Comparison of ENCODE assay signal across 11 mouse cellular contexts in the genomic region with DNA sequence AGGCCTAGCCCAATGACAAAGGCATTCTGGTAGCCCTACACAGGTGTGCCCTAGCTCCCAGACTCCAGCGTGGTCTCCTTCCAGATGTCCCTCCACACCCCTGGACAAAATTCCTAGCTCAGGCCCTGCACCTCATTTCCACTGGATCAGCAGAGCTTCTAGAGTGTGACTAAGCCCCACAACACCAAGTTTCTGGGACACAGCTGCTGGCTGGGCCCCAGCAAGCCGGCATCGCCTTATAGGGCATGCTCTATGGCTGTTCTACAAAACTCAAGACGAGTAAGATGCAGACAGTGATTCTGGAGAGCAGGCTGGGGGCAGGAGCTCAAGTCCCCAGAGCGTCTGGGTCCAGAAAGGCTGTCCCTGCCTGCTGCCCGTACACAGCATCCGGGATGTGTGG. TPM values are rescaled to one million over a fixed set of nuclear protein-coding genes. Genes with fewer than 3 reads are reported as not detected.
DNase-seq lines count a peak whose midpoint lies in the region; ATAC-seq lines count a peak whose summit lies in the region.
"Had no signal": no experiment of that assay in that cellular context is flagged by ENCODE, and none has a peak within 500 bp of the region (broad histone marks: within the 10 kb centered on the region; RNA-seq: fewer than 3 reads in every experiment).

No protein-coding gene starts in this region.

- H3K9me3 ChIP-seq in forebrain, embryonic 13.5 days (replicated peaks) = no peaks in the 10 kb centered on the region
- no peaks in the 10 kb centered on the region for H3K9me3 ChIP-seq in forebrain, embryonic 14.5 days (replicated peaks; ENCODE audit: control insufficient read depth, low read length)
- no peaks in the 10 kb centered on the region for H3K9me3 ChIP-seq in hindbrain, embryonic 16.5 days (ENCODE audit: control insufficient read depth, low read length)
- H3K9me3 ChIP-seq in hindbrain, embryonic 13.5 days = no peaks in the 10 kb centered on the region
- no peaks in the 10 kb centered on the region for H3K9me3 ChIP-seq in limb, embryonic 13.5 days
- H3K9me3 ChIP-seq: kidney, embryonic 15.5 days had no signal

- WGBS in forebrain, embryonic 13.5 days = 87% methylated on average over 7 of the region's 7 CpGs
- 91% methylated on average over 7 of the region's 7 CpGs for WGBS in forebrain, embryonic 14.5 days
- 74% methylated on average over 7 of the region's 7 CpGs for WGBS in hindbrain, embryonic 16.5 days
- 81% methylated on average over 7 of the region's 7 CpGs for WGBS in hindbrain, embryonic 13.5 days
- 70% methylated on average over 7 of the region's 7 CpGs for WGBS in limb, embryonic 13.5 days

- H3K4me3 ChIP-seq in forebrain, embryonic 13.5 days = no peak overlapping the region
- no peak overlapping the region for H3K4me3 ChIP-seq in forebrain, embryonic 14.5 days (ENCODE audit: low read depth, low read length)
- no peak overlapping the region for H3K4me3 ChIP-seq in hindbrain, embryonic 16.5 days (ENCODE audit: low read length)
- no peak overlapping the region for H3K4me3 ChIP-seq in hindbrain, embryonic 13.5 days
- no peak overlapping the region for H3K4me3 ChIP-seq in limb, embryonic 13.5 days
- H3K4me3 ChIP-seq: heart, adult 2 months; kidney, embryonic 15.5 days had no signal

- H3K4me1 ChIP-seq in forebrain, embryonic 13.5 days = no peaks in the 10 kb centered on the region
- H3K4me1 ChIP-seq in forebrain, embryonic 14.5 days (ENCODE audit: control insufficient read depth, insufficient read depth, low read length) = no peaks in the 10 kb centered on the region
- no peaks in the 10 kb centered on the region for H3K4me1 ChIP-seq in hindbrain, embryonic 16.5 days (ENCODE audit: control insufficient read depth, insufficient read depth, low read depth, low read length)
- H3K4me1 ChIP-seq in hindbrain, embryonic 13.5 days (replicated peaks) = peaks cover 13% of the 10 kb centered on the region
- H3K4me1 ChIP-seq in limb, embryonic 13.5 days = peaks cover 20% of the 10 kb centered on the region

- no peak overlapping the region for H3K9ac ChIP-seq in forebrain, embryonic 13.5 days
- H3K9ac ChIP-seq in forebrain, embryonic 14.5 days (ENCODE audit: low read length) = no peak overlapping the region
- H3K9ac ChIP-seq in hindbrain, embryonic 16.5 days (ENCODE audit: low read depth, low read length) = no peak overlapping the region
- H3K9ac ChIP-seq in hindbrain, embryonic 13.5 days = no peak overlapping the region
- no peak overlapping the region for H3K9ac ChIP-seq in limb, embryonic 13.5 days
- H3K9ac ChIP-seq: kidney, embryonic 15.5 days had no signal

- H3K27me3 ChIP-seq in forebrain, embryonic 13.5 days = no peaks in the 10 kb centered on the region
- no peaks in the 10 kb centered on the region for H3K27me3 ChIP-seq in forebrain, embryonic 14.5 days (replicated peaks; ENCODE audit: control insufficient read depth, insufficient read depth, low read length)
- H3K27me3 ChIP-seq in hindbrain, embryonic 16.5 days (replicated peaks; ENCODE audit: control insufficient read depth, insufficient read depth, low read length) = no peaks in the 10 kb centered on the region
- no peaks in the 10 kb centered on the region for H3K27me3 ChIP-seq in hindbrain, embryonic 13.5 days
- no peaks in the 10 kb centered on the region for H3K27me3 ChIP-seq in limb, embryonic 13.5 days
- H3K27me3 ChIP-seq: kidney, embryonic 15.5 days had no signal

- no peak for ATAC-seq in forebrain, embryonic 13.5 days
- ATAC-seq in forebrain, embryonic 14.5 days = no peak
- 0 out of 2 replicates have a peak, but pooled peaks have one; percentile 31 for ATAC-seq in hindbrain, embryonic 16.5 days
- no peak for ATAC-seq in hindbrain, embryonic 13.5 days (ENCODE audit: low FRiP score)
- 0 out of 2 replicates have a peak, but pooled peaks have one; percentile 36 for ATAC-seq in limb, embryonic 13.5 days (ENCODE audit: low FRiP score, low read depth)
- ATAC-seq in inflammation-experienced regulatory T-cells, adult 6 months = no peak
- no peak for ATAC-seq in cerebellum, adult (ENCODE audit: insufficient number of reproducible peaks, low FRiP score, low TSS enrichment)

- H3K4me2 ChIP-seq in forebrain, embryonic 13.5 days = no peak overlapping the region
- H3K4me2 ChIP-seq in forebrain, embryonic 14.5 days (ENCODE audit: low read length) = no peak overlapping the region
- no peak overlapping the region for H3K4me2 ChIP-seq in hindbrain, embryonic 16.5 days (ENCODE audit: low read length)
- no peak overlapping the region for H3K4me2 ChIP-seq in hindbrain, embryonic 13.5 days
- H3K4me2 ChIP-seq in limb, embryonic 13.5 days (replicated peaks) = no peak overlapping the region
- H3K4me2 ChIP-seq: kidney, embryonic 15.5 days; liver, embryonic 11.5 days had no signal

- H3K27ac ChIP-seq in forebrain, embryonic 13.5 days = peak overlapping the region; percentile 14; the same call in 1 of the 2 replicates
- no peak overlapping the region; the same call in 1 of the 2 replicates for H3K27ac ChIP-seq in forebrain, embryonic 14.5 days (ENCODE audit: low read depth, low read length)
- no peak overlapping the region for H3K27ac ChIP-seq in hindbrain, embryonic 16.5 days (ENCODE audit: low read depth, low read length)
- no peak overlapping the region for H3K27ac ChIP-seq in hindbrain, embryonic 13.5 days
- H3K27ac ChIP-seq in limb, embryonic 13.5 days = no peak overlapping the region
- H3K27ac ChIP-seq: heart, adult 2 months; kidney, embryonic 15.5 days had no signal

- H3K36me3 ChIP-seq in forebrain, embryonic 13.5 days (ENCODE audit: poor library complexity, severe bottlenecking) = 0 out of 2 replicates have a peak, but pooled peaks cover 8% of the 10 kb centered on the region
- no peaks in the 10 kb centered on the region for H3K36me3 ChIP-seq in forebrain, embryonic 14.5 days (ENCODE audit: control insufficient read depth, insufficient read depth, low read length)
- no peaks in the 10 kb centered on the region for H3K36me3 ChIP-seq in hindbrain, embryonic 16.5 days (ENCODE audit: control insufficient read depth, insufficient read depth, low read length)
- H3K36me3 ChIP-seq in hindbrain, embryonic 13.5 days = no peaks in the 10 kb centered on the region
- H3K36me3 ChIP-seq in limb, embryonic 13.5 days = no peaks in the 10 kb centered on the region
- H3K36me3 ChIP-seq: kidney, embryonic 15.5 days had no signal

- no peak for DNase-seq in forebrain, embryonic 14.5 days (ENCODE audit: low spot score)
- peak; percentile 57 for DNase-seq in Muller cell, postnatal 12 days (ENCODE audit: inconsistent ontology term)

RNA-seq across cellular contexts. Expression of gene Itpk1, which starts 43.0 kb away (rescaled TPM):
- polyA plus RNA-seq in forebrain, embryonic 13.5 days (2015; fragmentation: Nextera tagmentation; extraction: Ambion mirVana) = 34.5 and 38.7 TPM in 2 replicates
- 47.1 and 57.5 TPM in 2 replicates for polyA plus RNA-seq in forebrain, embryonic 14.5 days (2014; fragmentation: Nextera tagmentation; extraction: Ambion mirVana)
- polyA plus RNA-seq in hindbrain, embryonic 16.5 days (2015; fragmentation: Nextera tagmentation; extraction: Ambion mirVana) = 41.2 and 42.5 TPM in 2 replicates
- 23.0 and 23.4 TPM in 2 replicates for polyA plus RNA-seq in hindbrain, embryonic 13.5 days (2015; fragmentation: Nextera tagmentation; extraction: Ambion mirVana)
- 9.3 TPM in 2 replicates for polyA plus RNA-seq in limb, embryonic 13.5 days (2015; fragmentation: Nextera tagmentation; extraction: Ambion mirVana)
- 10 to 100 TPM; 13.4 to 31.0 (median 14.1) TPM for polyA plus RNA-seq in inflammation-experienced regulatory T-cells, adult 6 months (2017; shearing (Covaris generic))

Comparison
In these comparisons a context has a peak if more than half of its experiments do, and no peak if none do; other contexts are left out.
1. ATAC-seq: peak in hindbrain, embryonic 16.5 days (single experiment) and limb, embryonic 13.5 days (single experiment); none in forebrain, embryonic 13.5 days (single experiment), forebrain, embryonic 14.5 days (single experiment), hindbrain, embryonic 13.5 days (single experiment), inflammation-experienced regulatory T-cells, adult 6 months (single experiment) and cerebellum, adult (single experiment).